Comparison of ENCODE assay signal across 31 mouse cellular contexts in genomic region chr12:24619436-24619835, GRCm38 (mm10).
"Had no signal": no experiment of that assay in that cellular context is flagged by ENCODE, and none has a peak within 500 bp of the region (broad histone marks: within the 10 kb centered on the region; RNA-seq: fewer than 3 reads in every experiment).

No protein-coding gene starts in this region.

- H3K4me3 ChIP-seq: left cerebral cortex, adult 2 months; limb, embryonic 10.5 days; limb, embryonic 12.5 days; limb, embryonic 13.5 days; limb, embryonic 15.5 days; liver, embryonic 12.5 days; liver, embryonic 13.5 days; liver, embryonic 15.5 days; lung, embryonic 15.5 days; megakaryocyte, embryonic 14.5 days; midbrain, embryonic 10.5 days; midbrain, embryonic 12.5 days; midbrain, embryonic 13.5 days; midbrain, embryonic 15.5 days; myocyte had no signal

- H3K4me2 ChIP-seq: limb, embryonic 12.5 days; limb, embryonic 13.5 days; limb, embryonic 15.5 days; liver, embryonic 11.5 days; liver, embryonic 12.5 days; liver, embryonic 13.5 days; liver, embryonic 15.5 days; lung, embryonic 14.5 days; lung, embryonic 15.5 days; midbrain, embryonic 11.5 days; midbrain, embryonic 12.5 days; midbrain, embryonic 13.5 days; midbrain, embryonic 15.5 days had no signal

- H3K4me1 ChIP-seq: limb, embryonic 10.5 days; limb, embryonic 12.5 days; limb, embryonic 13.5 days; limb, embryonic 15.5 days; liver, embryonic 12.5 days; liver, embryonic 13.5 days; lung, embryonic 15.5 days; megakaryocyte, embryonic 14.5 days had no signal

- H3K27me3 ChIP-seq: limb, embryonic 12.5 days; limb, embryonic 13.5 days; limb, embryonic 15.5 days; liver, embryonic 15.5 days; lung, embryonic 15.5 days; midbrain, embryonic 12.5 days; midbrain, embryonic 13.5 days; midbrain, embryonic 15.5 days had no signal

- H3K9ac ChIP-seq: limb, embryonic 12.5 days; limb, embryonic 13.5 days; limb, embryonic 15.5 days; liver, embryonic 12.5 days; liver, embryonic 13.5 days; liver, embryonic 14.5 days; liver, embryonic 15.5 days; liver, postnatal 0 days; lung, embryonic 14.5 days; lung, embryonic 15.5 days; midbrain, embryonic 12.5 days; midbrain, embryonic 13.5 days; midbrain, embryonic 15.5 days had no signal

- H3K9me3 ChIP-seq: limb, embryonic 10.5 days; limb, embryonic 12.5 days; limb, embryonic 13.5 days; limb, embryonic 15.5 days; liver, embryonic 12.5 days; liver, embryonic 13.5 days; liver, embryonic 15.5 days; lung, embryonic 15.5 days; megakaryocyte, embryonic 14.5 days; midbrain, embryonic 10.5 days; midbrain, embryonic 12.5 days; midbrain, embryonic 13.5 days; midbrain, embryonic 15.5 days had no signal

- H3K36me3 ChIP-seq: limb, embryonic 10.5 days; limb, embryonic 12.5 days; limb, embryonic 13.5 days; limb, embryonic 15.5 days; liver, embryonic 12.5 days; liver, embryonic 13.5 days; liver, embryonic 15.5 days; lung, embryonic 15.5 days; midbrain, embryonic 10.5 days; midbrain, embryonic 12.5 days; midbrain, embryonic 13.5 days; midbrain, embryonic 15.5 days had no signal

- DNase-seq: left cerebral cortex, postnatal 4 days; liver; liver, embryonic 13.5 days; liver, postnatal 0 days; lung, adult 18-20 months; lung, adult 2 months; lung, embryonic 14.5 days; lung, postnatal 10 days; lung, postnatal 14 days; lung, postnatal 36 days; lung, postnatal 4 days; midbrain, embryonic 14.5 days had no signal

- ATAC-seq: liver, embryonic 12.5 days; liver, postnatal 0 days; midbrain, embryonic 13.5 days; midbrain, embryonic 15.5 days; midbrain, embryonic 16.5 days had no signal

- H3K27ac ChIP-seq: left cerebral cortex, adult 2 months; limb, embryonic 10.5 days; limb, embryonic 12.5 days; limb, embryonic 13.5 days; limb, embryonic 15.5 days; liver, embryonic 12.5 days; liver, embryonic 13.5 days; liver, embryonic 14.5 days; liver, embryonic 15.5 days; lung, embryonic 15.5 days; macrophage; midbrain, embryonic 10.5 days; midbrain, embryonic 12.5 days; midbrain, embryonic 13.5 days; midbrain, embryonic 15.5 days had no signal
